Mouse (Mus musculus): ENCODE results near the gene Urgcp. TPM values are rescaled to one million over a fixed set of nuclear protein-coding genes. Genes with fewer than 3 reads are reported as not detected.

Urgcp gene
- polyA plus RNA-seq, 1 experiment from 2014 or later = 33.5 TPM

- H3K27me3 ChIP-seq = no peaks in the 10 kb centered on the region
- H3K27ac ChIP-seq (replicated peaks) = no peak overlapping the region
- no peaks in the 10 kb centered on the region for H3K9me3 ChIP-seq
- WGBS = 95% methylated on average over 6 of the region's 6 CpGs
- no peak for ATAC-seq (ENCODE audit: low FRiP score, low read depth)
- H3K4me1 ChIP-seq (replicated peaks) = no peaks in the 10 kb centered on the region
- H3K36me3 ChIP-seq = 0 out of 2 replicates have a peak, but pooled peaks cover 6% of the 10 kb centered on the region
- H3K9ac ChIP-seq = no peak overlapping the region
- H3K4me3 ChIP-seq = no peak overlapping the region
- no peak overlapping the region for H3K4me2 ChIP-seq
Measured at GRCm38 (mm10) chr11:5780035-5780499, 17.9 kb upstream of the Urgcp start.

GRCm38 (mm10) chr11:5778481-5778880, 16.3 kb upstream of the Urgcp start:
- 64% methylated on average over 2 of the region's 2 CpGs for WGBS
- Histone ChIP-seq H3K27me3 (no peaks in the 10 kb centered on the region), H3K27ac (replicated peaks) (no peak overlapping the region), H3K9me3 (no peaks in the 10 kb centered on the region), H3K4me3 (no peak overlapping the region), H3K36me3 (0 out of 2 replicates have a peak, but pooled peaks cover 6% of the 10 kb centered on the region), H3K4me2 (no peak overlapping the region), H3K9ac (no peak overlapping the region), H3K4me1 (replicated peaks) (no peaks in the 10 kb centered on the region)
- ATAC-seq (ENCODE audit: low FRiP score, low read depth) = no peak

GRCm38 (mm10) chr11:5766019-5766418, 3.8 kb upstream of the Urgcp start:
- H3K36me3 ChIP-seq = peaks cover 17% of the 10 kb centered on the region
- no peaks in the 10 kb centered on the region for H3K9me3 ChIP-seq
- no peak for ATAC-seq (ENCODE audit: low FRiP score, low read depth)
- H3K9ac ChIP-seq = no peak overlapping the region
- H3K4me3 ChIP-seq = no peak overlapping the region
- H3K27ac ChIP-seq (replicated peaks) = no peak overlapping the region
- H3K4me2 ChIP-seq = no peak overlapping the region
- H3K4me1 ChIP-seq (replicated peaks) = peaks cover 5% of the 10 kb centered on the region
- 90% methylated on average over 6 of the region's 6 CpGs for WGBS
- no peaks in the 10 kb centered on the region for H3K27me3 ChIP-seq

GRCm38 (mm10) chr11:5762633-5762982, 432 bp upstream of the Urgcp start:
- Histone ChIP-seq H3K27me3 (no peaks in the 10 kb centered on the region), H3K4me2 (peak overlapping the region; percentile 73), H3K4me3 (peak overlapping the region; percentile 62), H3K4me1 (replicated peaks) (peaks cover 14% of the 10 kb centered on the region), H3K27ac (replicated peaks) (peak overlapping the region; percentile 94), H3K36me3 (0 out of 2 replicates have a peak, but pooled peaks cover 2% of the 10 kb centered on the region), H3K9me3 (no peaks in the 10 kb centered on the region), H3K9ac (peak overlapping the region; percentile 81)
- peak; percentile 54; the same call in 1 of the 2 replicates for ATAC-seq (ENCODE audit: low FRiP score, low read depth)
- whole genome bisulfite sequencing = 26% methylated on average over 6 of the region's 6 CpGs

GRCm38 (mm10) chr11:5753755-5754154, 8.4 kb downstream of the Urgcp start:
- no peak for ATAC-seq (ENCODE audit: low FRiP score, low read depth)
- H3K4me3 ChIP-seq = no peak overlapping the region
- WGBS = 85% methylated on average over 2 of the region's 2 CpGs

GRCm38 (mm10) chr11:5744951-5745350, 17.2 kb downstream of the Urgcp start:
- H3K4me3 ChIP-seq = no peak overlapping the region
- no peak for ATAC-seq (ENCODE audit: low FRiP score, low read depth)
- 77% methylated on average over 2 of the region's 2 CpGs for WGBS

More at GRCm38 (mm10) chr11:5753755-5754154, 8.4 kb downstream of the Urgcp start:
- H3K36me3 ChIP-seq = 0 out of 2 replicates have a peak, but pooled peaks cover 10% of the 10 kb centered on the region
- no peak overlapping the region for H3K9ac ChIP-seq
- no peak overlapping the region for H3K27ac ChIP-seq (replicated peaks)
- no peaks in the 10 kb centered on the region for H3K4me1 ChIP-seq (replicated peaks)
- no peaks in the 10 kb centered on the region for H3K27me3 ChIP-seq
- H3K4me2 ChIP-seq = no peak overlapping the region
- no peaks in the 10 kb centered on the region for H3K9me3 ChIP-seq

GRCm38 (mm10) chr11:5742106-5742505, 20.1 kb downstream of the Urgcp start:
- Histone ChIP-seq H3K36me3 (no peaks in the 10 kb centered on the region), H3K27me3 (no peaks in the 10 kb centered on the region)

More at GRCm38 (mm10) chr11:5744951-5745350, 17.2 kb downstream of the Urgcp start:
- H3K27me3 ChIP-seq = no peaks in the 10 kb centered on the region
- no peak overlapping the region for H3K27ac ChIP-seq (replicated peaks)
- H3K36me3 ChIP-seq = no peaks in the 10 kb centered on the region
- peaks cover 12% of the 10 kb centered on the region for H3K4me1 ChIP-seq (replicated peaks)
- no peak overlapping the region for H3K9ac ChIP-seq
- no peak overlapping the region for H3K4me2 ChIP-seq
- H3K9me3 ChIP-seq = no peaks in the 10 kb centered on the region

GRCm38 (mm10) chr11:5740965-5741627, 21.1 kb downstream of the Urgcp start:
- peak; percentile 95 for ATAC-seq (ENCODE audit: low FRiP score, low read depth)
- under 1% methylated on average over 44 of the region's 50 CpGs for WGBS
- Histone ChIP-seq H3K27me3 (no peaks in the 10 kb centered on the region), H3K9ac (peak overlapping the region; percentile 96), H3K4me2 (peak overlapping the region; percentile 91), H3K4me3 (peak overlapping the region; percentile 83), H3K27ac (replicated peaks) (peak overlapping the region; percentile 83), H3K4me1 (replicated peaks) (peaks cover 20% of the 10 kb centered on the region), H3K9me3 (no peaks in the 10 kb centered on the region), H3K36me3 (no peaks in the 10 kb centered on the region)

More at GRCm38 (mm10) chr11:5742106-5742505, 20.1 kb downstream of the Urgcp start:
- H3K4me1 ChIP-seq (replicated peaks) = peaks cover 20% of the 10 kb centered on the region
- no peaks in the 10 kb centered on the region for H3K9me3 ChIP-seq
- no peak overlapping the region for H3K9ac ChIP-seq
- no peak overlapping the region for H3K4me3 ChIP-seq
- no peak overlapping the region for H3K4me2 ChIP-seq
- 74% methylated on average over 7 of the region's 7 CpGs for WGBS
- H3K27ac ChIP-seq (replicated peaks) = no peak overlapping the region
- ATAC-seq (ENCODE audit: low FRiP score, low read depth) = no peak

- Histone ChIP-seq H3K4me1 (replicated peaks) (peaks cover 20% of the 10 kb centered on the region), H3K4me2 (peak overlapping the region; percentile 91), H3K27ac (replicated peaks) (peak overlapping the region; percentile 83), H3K9ac (peak overlapping the region; percentile 96), H3K36me3 (no peaks in the 10 kb centered on the region), H3K27me3 (no peaks in the 10 kb centered on the region), H3K4me3 (peak overlapping the region; percentile 83), H3K9me3 (no peaks in the 10 kb centered on the region)
- peak; percentile 74 for ATAC-seq (ENCODE audit: low FRiP score, low read depth)
- WGBS = 2% methylated on average over 26 of the region's 26 CpGs
Measured at GRCm38 (mm10) chr11:5740599-5740964, 21.6 kb downstream of the Urgcp start.

- ATAC-seq (ENCODE audit: low FRiP score, low read depth) = no peak
- no peaks in the 10 kb centered on the region for H3K9me3 ChIP-seq
- WGBS = 54% methylated on average over 3 of the region's 3 CpGs
- H3K9ac ChIP-seq = peak overlapping the region; percentile 96; the same call in 1 of the 2 replicates
- H3K36me3 ChIP-seq = no peaks in the 10 kb centered on the region
- H3K27ac ChIP-seq (replicated peaks) = no peak overlapping the region
- no peaks in the 10 kb centered on the region for H3K27me3 ChIP-seq
- peak overlapping the region; percentile 83 for H3K4me3 ChIP-seq
- H3K4me1 ChIP-seq (replicated peaks) = peaks cover 20% of the 10 kb centered on the region
- H3K4me2 ChIP-seq = peak overlapping the region; percentile 91
Measured at GRCm38 (mm10) chr11:5739846-5740245, 22.3 kb downstream of the Urgcp start.

- Histone ChIP-seq H3K9me3 (no peaks in the 10 kb centered on the region), H3K36me3 (no peaks in the 10 kb centered on the region), H3K9ac (no peak overlapping the region), H3K4me3 (no peak overlapping the region), H3K4me1 (replicated peaks) (peaks cover 20% of the 10 kb centered on the region), H3K27ac (replicated peaks) (no peak overlapping the region), H3K27me3 (no peaks in the 10 kb centered on the region), H3K4me2 (no peak overlapping the region)
- no peak for ATAC-seq (ENCODE audit: low FRiP score, low read depth)
- WGBS = 85% methylated on average over 5 of the region's 5 CpGs
Measured at GRCm38 (mm10) chr11:5738888-5739632, 23.1 kb downstream of the Urgcp start.

- WGBS = 92% methylated on average over 5 of the region's 5 CpGs
- no peaks in the 10 kb centered on the region for H3K27me3 ChIP-seq
- ATAC-seq (ENCODE audit: low FRiP score, low read depth) = no peak
Measured at GRCm38 (mm10) chr11:5737137-5737536, 25.0 kb downstream of the Urgcp start.

More at GRCm38 (mm10) chr11:5737137-5737536, 25.0 kb downstream of the Urgcp start:
- Histone ChIP-seq H3K4me2 (no peak overlapping the region), H3K9ac (no peak overlapping the region), H3K9me3 (no peaks in the 10 kb centered on the region), H3K36me3 (no peaks in the 10 kb centered on the region), H3K27ac (replicated peaks) (no peak overlapping the region), H3K4me1 (replicated peaks) (peaks cover 28% of the 10 kb centered on the region), H3K4me3 (no peak overlapping the region)

Data from hindbrain, embryonic 15.5 days (tissue).